Mouse (Mus musculus) liver, embryonic 16.5 days (tissue): ENCODE measurements around the gene Atp6v0c. TPM values are rescaled to one million over a fixed set of nuclear protein-coding genes. Genes with fewer than 3 reads are reported as not detected.

Experiments
- ATAC-seq: fragments of 200-750 bp; cut with Nextera tagmentation; 2 replicates; pipeline ENCODE4 v1.8.0; 2017; ENCODE audit warnings: low read depth, mild to moderate bottlenecking, moderate number of reproducible peaks, moderate library complexity
- H3K27ac ChIP-seq: fragments of 300-500 bp; sonication (generic); 2 replicates; pipeline ENCODE4 v1.5.1; 2014; ENCODE audit warnings: mild to moderate bottlenecking, low read length
- H3K27me3 ChIP-seq: fragments of 300-500 bp; sonication (generic); 2 replicates; pipeline ENCODE4 v1.6.1; 2014; ENCODE audit warnings: low read depth, low read length, mixed read lengths; ENCODE audit not compliant: control insufficient read depth, insufficient read depth
- H3K36me3 ChIP-seq: fragments of 300-500 bp; sonication (generic); 2 replicates; pipeline ENCODE4 v1.6.1; 2014; ENCODE audit warnings: mild to moderate bottlenecking; ENCODE audit not compliant: control insufficient read depth, insufficient read depth
- H3K4me1 ChIP-seq: fragments of 300-500 bp; sonication (generic); 2 replicates; pipeline ENCODE4 v1.6.1; 2014; ENCODE audit warnings: low read depth, low read length, mixed read lengths; ENCODE audit not compliant: control insufficient read depth
- H3K4me2 ChIP-seq: fragments of 300-500 bp; sonication (generic); 2 replicates; pipeline ENCODE4 v1.6.1; 2014; ENCODE audit warnings: low read depth, low read length, mixed read lengths
- H3K4me3 ChIP-seq: fragments of 300-500 bp; sonication (generic); 2 replicates; pipeline ENCODE4 v1.5.1; 2014; ENCODE audit warnings: low read depth, mild to moderate bottlenecking, low read length
- H3K9ac ChIP-seq: fragments of 300-500 bp; sonication (generic); 2 replicates; pipeline ENCODE4 v1.6.1; 2014; ENCODE audit warnings: low read depth, low read length
- H3K9me3 ChIP-seq: fragments of 300-500 bp; sonication (generic); replicated peaks from 2 replicates; pipeline ENCODE4 v1.6.1; 2016; ENCODE audit warnings: low read length; ENCODE audit not compliant: control insufficient read depth
- whole genome bisulfite sequencing: fragments of 180-500 bp; shearing (Covaris S2); extraction: QIAGEN DNeasy Blood & Tissue Kit; methylation state at CpG from one replicate; pipeline ENCODE4 v1.1.7; 2014; ENCODE audit not compliant: insufficient replicate concordance; 5-methylcytosine and 5-hydroxymethylcytosine counted together
- polyA plus RNA-seq: library from polyadenylated mRNA; unstranded; fragments of >200 nt; fragmentation: Nextera tagmentation; extraction: Ambion mirVana; gene quantifications from 2 replicates; pipeline ENCODE4 v1.2.1, GENCODE M21; 2015

Gene Atp6v0c
- 352 and 382 TPM in 2 replicates for polyA plus RNA-seq

DNA sequence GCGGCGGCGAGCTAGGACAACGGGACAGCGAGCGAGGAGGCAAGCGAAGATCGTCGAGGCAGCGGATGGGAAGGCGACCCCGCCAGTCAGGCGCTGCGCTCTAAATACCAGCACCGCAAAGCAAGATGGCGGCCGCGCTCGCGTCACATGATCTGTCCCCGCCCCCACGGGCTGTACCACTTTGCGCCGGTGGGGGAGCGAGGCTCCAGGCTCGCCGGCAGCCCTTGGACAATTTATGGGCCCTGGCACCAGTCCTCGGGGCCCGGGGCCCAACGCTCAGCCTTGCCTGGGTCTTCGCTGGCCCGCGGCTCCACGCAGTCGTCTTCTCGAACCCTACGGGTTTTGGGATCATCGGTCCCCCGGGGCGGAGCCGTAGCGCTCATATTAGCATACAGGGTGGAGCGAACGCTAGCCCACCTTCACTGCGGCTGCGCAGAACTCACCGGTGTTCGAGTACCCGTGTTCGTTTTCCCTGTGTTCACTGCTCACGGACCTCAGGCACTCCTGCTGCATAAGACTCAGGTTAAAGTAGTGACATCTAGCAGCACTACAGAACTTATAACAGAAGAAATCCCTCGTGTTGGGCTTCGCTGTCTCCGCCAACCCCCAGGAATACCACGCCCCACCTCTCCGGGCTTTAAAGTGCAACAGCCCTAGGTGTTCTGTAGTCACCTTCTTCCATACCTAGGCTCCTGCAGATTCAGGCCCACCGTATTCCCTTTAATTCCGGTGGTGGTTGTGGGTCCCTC lies at the start of gene Atp6v0c:
Gene Atp6v0c (minus strand): TSS at position 386 of the 749 bp plus-strand sequence.
- Histone ChIP-seq H3K36me3 (peaks cover 16% of the 10 kb centered on the region), H3K9me3 (no peaks in the 10 kb centered on the region), H3K9ac (peak within 1 kb of the TSS; percentile 95), H3K27ac (peak within 1 kb of the TSS; percentile 96), H3K27me3 (no peaks in the 10 kb centered on the region), H3K4me1 (peaks cover 33% of the 10 kb centered on the region), H3K4me2 (peak within 1 kb of the TSS; percentile 76), H3K4me3 (peak within 1 kb of the TSS; percentile 95)
- WGBS = under 1% methylated on average over 58 of the region's 58 CpGs
- ATAC-seq = peak; percentile 87

DNA sequence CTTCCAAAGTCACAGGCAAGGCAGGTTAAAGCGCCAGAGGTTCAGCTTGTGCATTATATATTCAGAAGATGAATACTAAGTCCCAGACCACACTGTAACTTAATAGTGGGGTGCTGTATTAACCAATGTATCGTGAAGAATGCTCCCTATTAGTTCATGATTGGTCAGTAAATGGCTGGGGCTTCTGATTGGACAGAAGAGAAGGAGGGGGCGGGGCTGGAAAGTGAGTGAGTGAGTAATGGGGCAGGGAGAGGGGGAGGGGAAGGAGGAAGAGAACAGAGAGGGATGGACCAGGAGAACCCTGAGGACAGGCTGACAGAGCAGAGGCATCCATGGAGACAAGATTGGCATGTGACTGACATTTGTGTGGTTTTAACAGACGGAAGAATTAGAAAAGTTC lies 47.3 kb upstream of the Atp6v0c start:
- H3K27me3 ChIP-seq = peaks cover 8% of the 10 kb centered on the region
- 72% methylated on average over 4 of the region's 4 CpGs for WGBS
- peaks cover 29% of the 10 kb centered on the region for H3K36me3 ChIP-seq
- no peak overlapping the region for H3K4me2 ChIP-seq
- H3K4me1 ChIP-seq = peaks cover 36% of the 10 kb centered on the region
- H3K9me3 ChIP-seq = no peaks in the 10 kb centered on the region
- H3K9ac ChIP-seq = no peak overlapping the region
- no peak for ATAC-seq
- H3K4me3 ChIP-seq = no peak overlapping the region
- H3K27ac ChIP-seq = no peak overlapping the region

DNA sequence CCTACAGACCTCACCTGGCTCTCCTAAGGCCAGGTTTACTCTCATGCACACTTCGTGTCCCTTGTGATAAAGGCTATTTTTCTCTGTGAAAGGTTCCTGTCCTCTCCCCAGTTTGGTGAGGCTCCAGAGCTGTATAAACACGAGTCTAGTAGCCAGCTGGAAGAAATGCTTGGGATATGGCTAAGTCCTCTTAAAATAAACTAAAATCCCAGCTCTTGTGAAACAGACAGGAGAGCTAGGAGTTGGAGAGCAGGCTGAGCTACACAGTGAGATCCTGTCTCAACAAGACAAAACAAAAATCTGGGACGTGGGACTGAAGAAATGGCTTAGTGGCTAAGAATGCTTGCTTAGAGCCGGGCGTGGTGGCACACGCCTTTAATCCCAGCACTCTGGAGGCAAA lies 43.7 kb upstream of the Atp6v0c start:
- Histone ChIP-seq H3K4me2 (no peak overlapping the region), H3K36me3 (peaks cover 25% of the 10 kb centered on the region), H3K4me3 (no peak overlapping the region), H3K4me1 (peaks cover 45% of the 10 kb centered on the region), H3K9ac (no peak overlapping the region), H3K27ac (no peak overlapping the region), H3K9me3 (no peaks in the 10 kb centered on the region), H3K27me3 (peaks cover 18% of the 10 kb centered on the region)
- 62% methylated on average over 6 of the region's 6 CpGs for WGBS
- no peak for ATAC-seq

DNA sequence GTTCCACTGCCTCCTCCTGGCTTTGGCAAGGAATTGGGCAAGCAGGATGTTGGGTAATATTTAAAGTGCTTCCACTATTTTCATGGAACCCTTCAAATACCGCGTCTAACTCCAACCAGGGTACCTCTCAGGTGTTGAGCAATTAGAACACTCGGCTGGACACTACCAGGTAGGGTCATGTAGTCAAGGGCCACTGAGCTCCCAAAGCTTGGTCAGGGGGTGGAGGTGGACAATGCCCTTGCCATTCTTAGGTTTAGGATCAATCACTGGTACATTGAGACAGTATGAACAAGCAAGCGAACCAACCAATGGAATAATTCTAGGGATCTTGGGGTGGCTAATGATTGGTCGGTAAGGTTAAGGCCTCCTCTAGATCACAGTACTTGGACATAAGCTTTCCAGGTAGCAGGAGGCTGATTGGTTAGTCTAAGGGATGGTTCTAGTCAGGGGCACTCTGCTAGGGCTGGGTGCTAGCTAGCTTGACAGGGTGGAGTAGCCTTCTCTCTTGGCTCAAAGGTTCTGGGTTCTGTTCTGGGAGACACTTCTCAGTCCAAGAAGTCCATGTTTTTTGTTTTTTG lies 43.0 kb upstream of the Atp6v0c start:
- Histone ChIP-seq H3K27ac (no peak overlapping the region), H3K9me3 (no peaks in the 10 kb centered on the region), H3K4me2 (peak overlapping the region; percentile 83), H3K27me3 (peaks cover 18% of the 10 kb centered on the region), H3K4me1 (peaks cover 51% of the 10 kb centered on the region), H3K4me3 (peak overlapping the region; percentile 58), H3K36me3 (peaks cover 24% of the 10 kb centered on the region), H3K9ac (no peak overlapping the region; the same call in 1 of the 2 replicates)
- 32% methylated on average over 5 of the region's 5 CpGs for WGBS
- no peak for ATAC-seq

DNA sequence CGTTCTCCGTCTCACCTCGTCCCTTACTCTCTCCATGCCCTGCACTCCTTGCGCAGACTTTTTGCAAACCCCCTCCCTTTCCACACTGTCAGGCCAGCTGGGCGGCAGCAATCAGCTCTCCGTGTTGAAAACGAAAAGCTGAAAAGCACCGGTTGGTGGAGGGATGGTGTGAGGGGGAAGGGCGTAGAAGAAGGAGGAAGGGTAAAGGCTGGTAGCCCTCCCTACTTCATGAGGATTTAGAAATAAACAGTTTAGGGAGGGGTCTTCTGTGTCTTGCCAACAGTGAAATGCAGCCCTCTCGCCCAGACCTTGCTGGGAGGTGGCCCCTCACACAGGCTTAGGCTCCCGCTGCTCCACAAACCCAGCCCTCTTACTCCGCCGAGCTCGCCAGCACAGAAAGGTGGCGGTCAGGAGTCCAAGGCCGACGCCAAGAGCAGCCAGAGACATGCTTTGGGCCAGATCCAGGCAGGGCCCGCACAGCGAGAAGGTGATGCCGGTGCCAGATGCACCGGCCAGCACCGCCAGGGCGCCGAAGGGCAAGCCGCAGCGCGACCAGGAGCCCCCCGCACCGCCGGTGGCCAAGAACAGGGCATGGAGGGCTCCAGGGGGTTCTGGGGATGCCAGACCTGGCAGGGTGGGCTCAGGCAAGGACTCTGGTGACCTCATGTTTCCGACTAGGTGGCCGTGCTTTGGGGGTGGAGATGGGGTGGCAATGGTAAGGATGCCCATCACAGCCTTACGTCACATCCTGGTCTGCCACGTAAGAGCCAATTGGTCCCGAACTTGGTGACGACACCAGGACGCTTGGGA lies 42.3 kb upstream of the Atp6v0c start:
- H3K4me1 ChIP-seq = peaks cover 58% of the 10 kb centered on the region
- no peaks in the 10 kb centered on the region for H3K9me3 ChIP-seq
- WGBS = 5% methylated on average over 37 of the region's 37 CpGs

DNA sequence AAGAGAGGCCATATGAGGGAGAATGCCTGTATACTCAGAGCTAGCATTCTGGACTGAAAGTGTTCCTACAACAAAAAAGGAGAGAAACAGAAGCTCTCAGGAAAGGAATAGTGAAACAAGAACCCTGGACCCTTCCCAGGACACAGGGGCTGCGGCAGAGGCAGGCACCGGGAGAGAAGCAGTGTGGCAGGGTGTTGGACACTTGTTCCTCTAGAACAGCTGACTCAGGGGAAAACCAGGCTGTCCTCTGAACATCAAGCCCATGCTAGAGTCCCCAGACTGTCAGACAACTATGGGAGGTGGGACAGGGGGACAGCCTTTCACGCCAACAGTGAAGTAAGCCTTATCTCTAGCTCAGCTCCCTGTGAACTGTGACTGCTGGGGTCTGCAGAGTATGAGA lies 41.1 kb upstream of the Atp6v0c start:
- H3K27me3 ChIP-seq = peaks cover 20% of the 10 kb centered on the region
- no peak overlapping the region for H3K4me2 ChIP-seq
- ATAC-seq = no peak
- H3K9ac ChIP-seq = no peak overlapping the region
- H3K36me3 ChIP-seq = peaks cover 6% of the 10 kb centered on the region
- peaks cover 71% of the 10 kb centered on the region for H3K4me1 ChIP-seq
- no peaks in the 10 kb centered on the region for H3K9me3 ChIP-seq
- 65% methylated on average over 3 of the region's 3 CpGs for WGBS
- no peak overlapping the region for H3K27ac ChIP-seq
- H3K4me3 ChIP-seq = no peak overlapping the region

More for the DNA sequence above, 42.3 kb upstream of the Atp6v0c start:
- Histone ChIP-seq H3K4me3 (peak overlapping the region; percentile 58), H3K4me2 (peak overlapping the region; percentile 83), H3K27ac (0 out of 2 replicates have a peak overlapping the region, but pooled peaks have one; percentile 14), H3K9ac (peak overlapping the region; percentile 69), H3K27me3 (peaks cover 20% of the 10 kb centered on the region), H3K36me3 (peaks cover 18% of the 10 kb centered on the region)
- no peak for ATAC-seq

DNA sequence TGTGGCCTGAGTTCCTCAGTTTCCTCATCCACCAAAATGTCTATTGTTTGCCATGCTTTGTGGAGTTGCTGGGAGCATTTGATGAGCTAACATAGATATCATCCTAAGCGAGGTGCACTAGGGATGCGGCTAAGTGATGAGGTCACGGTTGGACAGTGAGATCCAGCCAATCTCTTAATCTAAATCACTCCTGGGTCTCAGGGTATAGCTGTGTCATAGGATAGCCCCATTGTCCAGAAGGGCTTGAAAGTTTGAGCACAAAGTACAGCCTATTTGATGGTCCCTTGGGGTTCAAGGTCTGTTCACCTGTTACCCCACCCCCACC lies 40.4 kb upstream of the Atp6v0c start:
- ATAC-seq = no peak
- peak overlapping the region; percentile 97 for H3K27ac ChIP-seq
- H3K36me3 ChIP-seq = no peaks in the 10 kb centered on the region
- no peaks in the 10 kb centered on the region for H3K9me3 ChIP-seq
- H3K27me3 ChIP-seq = peaks cover 20% of the 10 kb centered on the region
- H3K9ac ChIP-seq = peak overlapping the region; percentile 75
- H3K4me1 ChIP-seq = peaks cover 74% of the 10 kb centered on the region
- H3K4me2 ChIP-seq = peak overlapping the region; percentile 100
- peak overlapping the region; percentile 58; the same call in 1 of the 2 replicates for H3K4me3 ChIP-seq
- WGBS = 58% methylated on average over 3 of the region's 3 CpGs

DNA sequence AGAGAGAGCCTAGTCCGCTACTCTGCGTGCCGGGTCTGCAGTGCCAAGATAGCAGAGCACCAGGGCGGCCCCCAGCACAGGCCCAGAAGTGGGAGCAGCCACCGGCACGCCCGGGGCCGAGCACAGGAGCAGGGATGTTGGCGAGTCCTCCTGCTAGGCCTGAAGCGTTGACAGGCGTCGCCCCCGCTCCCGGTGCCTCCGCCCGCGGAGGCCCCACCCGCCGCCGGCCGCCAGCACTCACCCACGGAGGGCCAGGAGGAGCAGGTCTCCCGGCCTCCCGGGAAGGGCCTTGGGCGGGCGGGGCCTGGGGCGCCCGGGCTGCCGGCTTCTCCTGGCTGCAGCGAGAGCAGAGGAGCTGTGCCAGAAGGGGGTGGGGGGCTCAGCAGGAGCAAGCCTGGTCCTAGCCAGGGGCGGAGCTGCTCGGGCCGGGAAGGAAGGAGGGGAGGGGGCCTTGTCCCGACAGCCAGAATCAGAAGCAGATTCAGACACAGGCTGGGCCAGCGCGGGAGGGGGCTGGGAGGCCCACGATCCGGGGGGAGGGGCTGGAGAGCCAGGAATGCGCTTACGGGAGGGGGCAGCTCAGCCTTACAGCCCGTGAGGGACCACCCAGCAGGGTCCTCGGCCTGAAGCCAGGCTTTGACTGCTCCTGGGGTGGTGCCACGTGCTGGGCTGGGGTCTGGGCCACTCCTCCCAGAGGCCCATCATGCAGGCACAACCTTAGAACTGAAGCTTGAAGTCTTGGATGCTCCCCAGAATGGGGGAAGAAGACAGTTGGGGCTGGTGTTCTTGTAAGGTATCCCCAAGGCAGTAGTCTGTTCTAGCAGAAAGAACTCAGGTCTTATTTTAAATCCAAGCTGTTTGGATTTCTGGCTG lies 39.8 kb upstream of the Atp6v0c start, which contains the start of gene Ntn3:
Gene Ntn3 (minus strand): TSS at position 489 of the 873 bp plus-strand sequence.
- Histone ChIP-seq H3K4me3 (peak within 1 kb of the TSS; percentile 58), H3K36me3 (no peaks in the 10 kb centered on the region), H3K4me2 (peak within 1 kb of the TSS; percentile 100), H3K4me1 (peaks cover 80% of the 10 kb centered on the region), H3K27ac (peak within 1 kb of the TSS; percentile 97), H3K9ac (peak within 1 kb of the TSS; percentile 75), H3K9me3 (no peaks in the 10 kb centered on the region), H3K27me3 (peaks cover 20% of the 10 kb centered on the region)
- WGBS = 3% methylated on average over 39 of the region's 43 CpGs
- peak; percentile 85 for ATAC-seq
